26 mouse cellular contexts compared by ENCODE assay signal in genomic region chr3:69374983-69375382, GRCm38 (mm10). TPM values are rescaled to one million over a fixed set of nuclear protein-coding genes. Genes with fewer than 3 reads are reported as not detected.
A peak's percentile ranks its signal among the peaks of the same experiment; 100 is the strongest.
DNase-seq lines count a peak whose midpoint lies in the region; ATAC-seq and TF ChIP-seq lines count a peak whose summit lies in the region.
"Had no signal": no experiment of that assay in that cellular context is flagged by ENCODE, and none has a peak within 500 bp of the region (broad histone marks: within the 10 kb centered on the region; RNA-seq: fewer than 3 reads in every experiment).

No protein-coding gene starts in this region.

- H3K9ac ChIP-seq in stomach, postnatal 0 days (ENCODE audit: low read length): no peak overlapping the region
- H3K9ac ChIP-seq: embryonic facial prominence, embryonic 15.5 days; forebrain, embryonic 12.5 days; intestine, embryonic 15.5 days; limb, embryonic 15.5 days; liver, embryonic 13.5 days; neural tube, embryonic 12.5 days had no signal

- no peak for TF ChIP-seq EP300 in stomach, postnatal 0 days (optimal IDR thresholded peaks at IDR 0.05)

- no peak for DNase-seq in gastrocnemius, adult 2 months
- DNase-seq in gastrocnemius, postnatal 4 days (ENCODE audit: low spot score in 2 of 2): no peak
- DNase-seq in lung, adult 2 months: peak; percentile 17
- DNase-seq in lung, postnatal 10 days: peak; percentile 24
- DNase-seq in stomach, postnatal 0 days (ENCODE audit: low spot score): no peak
- no peak for DNase-seq in left cerebral cortex, adult 8-10 months (ENCODE audit: low spot score in 2 of 2)
- no peak for DNase-seq in thymus, adult 18-20 months
- DNase-seq: adrenal gland, postnatal 25 days; cerebellum, adult 8-10 months; cerebellum, postnatal 25 days; heart, postnatal 14 days; kidney, adult 2 months; kidney, postnatal 4 days; layer of hippocampus, postnatal 36 days; liver, embryonic 13.5 days had no signal

- no peak overlapping the region for H3K4me2 ChIP-seq in stomach, postnatal 0 days (replicated peaks; ENCODE audit: low read depth)
- H3K4me2 ChIP-seq: embryonic facial prominence, embryonic 15.5 days; forebrain, embryonic 12.5 days; intestine, embryonic 15.5 days; limb, embryonic 15.5 days; liver, embryonic 13.5 days; neural tube, embryonic 12.5 days had no signal

- no peak for TF ChIP-seq CTCF in gastrocnemius, adult 2 months (IDR thresholded peaks at IDR 0.05)
- no peak for TF ChIP-seq CTCF in lung, adult 2 months (IDR thresholded peaks at IDR 0.05; ENCODE audit: insufficient read depth, low read length)
- no peak for TF ChIP-seq CTCF in stomach, postnatal 0 days (IDR thresholded peaks at IDR 0.05; ENCODE audit: low read depth)

- H3K9me3 ChIP-seq in stomach, postnatal 0 days (ENCODE audit: control insufficient read depth, low read length): no peaks in the 10 kb centered on the region
- H3K9me3 ChIP-seq: embryonic facial prominence, embryonic 15.5 days; forebrain, embryonic 12.5 days; intestine, embryonic 15.5 days; limb, embryonic 10.5 days; limb, embryonic 15.5 days; liver, embryonic 13.5 days; neural tube, embryonic 12.5 days had no signal

- intact Hi-C loops in gastrocnemius, adult 2 months (cut with DNase I): no loop called here

- H3K27ac ChIP-seq in gastrocnemius, adult 2 months: peak overlapping the region; percentile 32
- H3K27ac ChIP-seq in stomach, postnatal 0 days (replicated peaks): no peak overlapping the region
- H3K27ac ChIP-seq: embryonic facial prominence, embryonic 10.5 days; embryonic facial prominence, embryonic 15.5 days; forebrain, embryonic 12.5 days; hindbrain, embryonic 10.5 days; hindbrain, postnatal 0 days; intestine, embryonic 15.5 days; kidney, postnatal 0 days; limb, embryonic 10.5 days; limb, embryonic 15.5 days; liver, embryonic 13.5 days; neural tube, embryonic 12.5 days had no signal

- H3K27me3 ChIP-seq in stomach, postnatal 0 days (ENCODE audit: control insufficient read depth, insufficient read depth, low read length): no peaks in the 10 kb centered on the region
- H3K27me3 ChIP-seq: embryonic facial prominence, embryonic 15.5 days; forebrain, embryonic 12.5 days; intestine, embryonic 15.5 days; limb, embryonic 15.5 days; liver, embryonic 13.5 days; neural tube, embryonic 12.5 days had no signal

- 59% methylated on average over 5 of the region's 5 CpGs for WGBS in lung, adult 2 months
- 61% methylated on average over 5 of the region's 5 CpGs for WGBS in stomach, postnatal 0 days

- H3K36me3 ChIP-seq in stomach, postnatal 0 days (ENCODE audit: control insufficient read depth, insufficient read depth, low read length): no peaks in the 10 kb centered on the region
- H3K36me3 ChIP-seq: embryonic facial prominence, embryonic 10.5 days; embryonic facial prominence, embryonic 15.5 days; forebrain, embryonic 12.5 days; hindbrain, embryonic 10.5 days; intestine, embryonic 15.5 days; limb, embryonic 10.5 days; limb, embryonic 15.5 days; liver, embryonic 13.5 days; neural tube, embryonic 12.5 days had no signal

- H3K4me3 ChIP-seq in gastrocnemius, adult 2 months: no peak overlapping the region
- H3K4me3 ChIP-seq in lung, adult 2 months (replicated peaks; ENCODE audit: extremely low read depth, low read depth, low read length): no peak overlapping the region
- H3K4me3 ChIP-seq in stomach, postnatal 0 days (ENCODE audit: low read depth, low read length): no peak overlapping the region
- H3K4me3 ChIP-seq: embryonic facial prominence, embryonic 10.5 days; embryonic facial prominence, embryonic 15.5 days; forebrain, embryonic 12.5 days; hindbrain, embryonic 10.5 days; intestine, embryonic 15.5 days; limb, embryonic 10.5 days; limb, embryonic 15.5 days; liver, embryonic 13.5 days; myocyte; neural tube, embryonic 12.5 days had no signal

- no peaks in the 10 kb centered on the region for H3K4me1 ChIP-seq in lung, adult 2 months (ENCODE audit: control insufficient read depth, insufficient read depth, low read length)
- no peaks in the 10 kb centered on the region for H3K4me1 ChIP-seq in stomach, postnatal 0 days (replicated peaks; ENCODE audit: control insufficient read depth, insufficient read depth)
- H3K4me1 ChIP-seq: embryonic facial prominence, embryonic 10.5 days; embryonic facial prominence, embryonic 15.5 days; hindbrain, embryonic 10.5 days; intestine, embryonic 15.5 days; limb, embryonic 10.5 days; limb, embryonic 15.5 days; neural tube, embryonic 12.5 days had no signal

- peak; percentile 66; the same call in 1 of the 2 replicates for ATAC-seq in stomach, postnatal 0 days (ENCODE audit: low FRiP score, low TSS enrichment)
- ATAC-seq: hindbrain, postnatal 0 days; intestine, embryonic 15.5 days had no signal

- no peak for TF ChIP-seq POLR2A in lung, adult 2 months (IDR thresholded peaks at IDR 0.05; ENCODE audit: borderline replicate concordance, extremely low read depth, low read depth, low read length)

RNA-seq across cellular contexts. Expression of gene Ppm1l, which starts 58.3 kb away (rescaled TPM):
- 10 to 100 TPM; 90.3 to 91.8 TPM for total RNA-seq in gastrocnemius, adult 2 months (2021)
- total RNA-seq in gastrocnemius, postnatal 4 days (2021): 10 to 100 TPM; 31.5 to 39.7 TPM
- 3.0 and 5.2 TPM in 2 replicates for polyA plus RNA-seq in lung, adult 2 months (2012; rRNA removed)
- polyA plus RNA-seq in stomach, postnatal 0 days (2015; fragmentation: Nextera tagmentation; extraction: Ambion mirVana): 6.0 and 7.0 TPM in 2 replicates
- 10 to 100 TPM; 72.9 to 90.6 (median 75.8) TPM for total RNA-seq in left cerebral cortex, adult 8-10 months (2022)

Comparison
In these comparisons a context has a peak if more than half of its experiments do, and no peak if none do; other contexts are left out.
1. DNase-seq: peak in lung, adult 2 months (single experiment) and lung, postnatal 10 days (single experiment); none in gastrocnemius, adult 2 months (single experiment), gastrocnemius, postnatal 4 days (0 of 2), stomach, postnatal 0 days (single experiment), left cerebral cortex, adult 8-10 months (0 of 2) and thymus, adult 18-20 months (0 of 2).